Mouse (Mus musculus) hindbrain, embryonic 13.5 days (tissue): ENCODE results near the gene Ctnnbl1. TPM values are rescaled to one million over a fixed set of nuclear protein-coding genes. Genes with fewer than 3 reads are reported as not detected.

Experiments used
- ATAC-seq: fragments of 200-750 bp; cut with Nextera tagmentation; 2 replicates; pipeline ENCODE4 v1.8.0; 2017; ENCODE audit warnings: moderate TSS enrichment; ENCODE audit not compliant: low FRiP score
- H3K27ac ChIP-seq: fragments of 300-500 bp; sonication (generic); 2 replicates; pipeline ENCODE4 v1.5.1; 2015; ENCODE audit warnings: inconsistent platforms, mild to moderate bottlenecking, moderate library complexity
- H3K27me3 ChIP-seq: fragments of 300-500 bp; sonication (generic); 2 replicates; pipeline ENCODE4 v1.6.1; 2015; ENCODE audit warnings: mild to moderate bottlenecking, inconsistent platforms
- H3K36me3 ChIP-seq: fragments of 300-500 bp; sonication (generic); 2 replicates; pipeline ENCODE4 v1.6.1; 2015; ENCODE audit warnings: mild to moderate bottlenecking, inconsistent platforms
- H3K4me1 ChIP-seq: fragments of 300-500 bp; sonication (generic); replicated peaks from 2 replicates; pipeline ENCODE4 v1.6.1; 2015; ENCODE audit warnings: inconsistent platforms
- H3K4me2 ChIP-seq: fragments of 300-500 bp; sonication (generic); 2 replicates; pipeline ENCODE4 v1.6.1; 2015; ENCODE audit warnings: inconsistent platforms, mild to moderate bottlenecking, moderate library complexity
- H3K4me3 ChIP-seq: fragments of 300-500 bp; sonication (generic); 2 replicates; pipeline ENCODE4 v1.5.1; 2015; ENCODE audit warnings: mild to moderate bottlenecking, inconsistent platforms
- H3K9ac ChIP-seq: fragments of 300-500 bp; sonication (generic); 2 replicates; pipeline ENCODE4 v1.6.1; 2015; ENCODE audit warnings: mild to moderate bottlenecking, inconsistent platforms
- H3K9me3 ChIP-seq: fragments of 300-500 bp; sonication (generic); 2 replicates; pipeline ENCODE4 v1.6.1; 2016; ENCODE audit warnings: inconsistent platforms
- WGBS: fragments of 180-500 bp; shearing (Covaris S2); methylation state at CpG from one replicate; pipeline ENCODE4 v1.1.7; 2015; 5-methylcytosine and 5-hydroxymethylcytosine counted together
- polyA plus RNA-seq: library from polyadenylated mRNA; unstranded; fragments of >200 nt; fragmentation: Nextera tagmentation; extraction: Ambion mirVana; gene quantifications from 2 replicates; pipeline ENCODE4 v1.2.1, GENCODE M21; 2015

Ctnnbl1 gene
- 70.6 and 72.8 TPM in 2 replicates for polyA plus RNA-seq

GRCm38 (mm10) chr2:157736854-157737850 is at the start of gene Ctnnbl1:
TSS of gene Ctnnbl1 (plus strand) at chr2:157737401.
- peak within 1 kb of the TSS; percentile 79 for H3K4me2 ChIP-seq
- ATAC-seq, result peak; percentile 94
- H3K9me3 ChIP-seq, result no peaks in the 10 kb centered on the region
- H3K9ac ChIP-seq, result peak within 1 kb of the TSS; percentile 86
- H3K36me3 ChIP-seq, result no peaks in the 10 kb centered on the region
- peak within 1 kb of the TSS; percentile 87 for H3K4me3 ChIP-seq
- H3K4me1 ChIP-seq, result peaks cover 19% of the 10 kb centered on the region
- peak within 1 kb of the TSS; percentile 27; the same call in 1 of the 2 replicates for H3K27ac ChIP-seq
- peaks cover 16% of the 10 kb centered on the region for H3K27me3 ChIP-seq
- 12% methylated on average over 44 of the region's 44 CpGs for WGBS

- Histone ChIP-seq H3K4me1 (peaks cover 15% of the 10 kb centered on the region), H3K9ac (no peak overlapping the region), H3K4me2 (no peak overlapping the region), H3K4me3 (no peak overlapping the region), H3K9me3 (peaks cover 6% of the 10 kb centered on the region; the same call in 1 of the 2 replicates), H3K36me3 (no peaks in the 10 kb centered on the region), H3K27me3 (0 out of 2 replicates have a peak, but pooled peaks cover 7% of the 10 kb centered on the region), H3K27ac (no peak overlapping the region)
- ATAC-seq, result no peak
- 58% methylated on average over 3 of the region's 3 CpGs for WGBS
Observed at GRCm38 (mm10) chr2:157687506-157687905, 49.7 kb upstream of the Ctnnbl1 start.

GRCm38 (mm10) chr2:157691266-157692105 is 45.7 kb upstream of the Ctnnbl1 start:
- Histone ChIP-seq H3K9ac (no peak overlapping the region), H3K9me3 (peaks cover 1% of the 10 kb centered on the region; the same call in 1 of the 2 replicates), H3K4me2 (no peak overlapping the region), H3K27ac (peak overlapping the region; percentile 74), H3K27me3 (0 out of 2 replicates have a peak, but pooled peaks cover 7% of the 10 kb centered on the region), H3K4me3 (no peak overlapping the region), H3K4me1 (peaks cover 31% of the 10 kb centered on the region), H3K36me3 (no peaks in the 10 kb centered on the region)
- ATAC-seq, result peak; percentile 55
- WGBS, result 47% methylated on average over 13 of the region's 13 CpGs

GRCm38 (mm10) chr2:157692365-157692932 is 44.8 kb upstream of the Ctnnbl1 start:
- WGBS, result 17% methylated on average over 17 of the region's 17 CpGs
- H3K4me1 ChIP-seq, result peaks cover 40% of the 10 kb centered on the region
- no peak overlapping the region for H3K9ac ChIP-seq
- H3K4me3 ChIP-seq, result no peak overlapping the region
- H3K36me3 ChIP-seq, result no peaks in the 10 kb centered on the region
- peak overlapping the region; percentile 74 for H3K27ac ChIP-seq
- 0 out of 2 replicates have a peak, but pooled peaks cover 7% of the 10 kb centered on the region for H3K27me3 ChIP-seq
- H3K4me2 ChIP-seq, result no peak overlapping the region
- no peak for ATAC-seq
- no peaks in the 10 kb centered on the region for H3K9me3 ChIP-seq

GRCm38 (mm10) chr2:157693576-157693975 is 43.6 kb upstream of the Ctnnbl1 start:
- WGBS, result 78% methylated on average over 3 of the region's 3 CpGs
- Histone ChIP-seq H3K27ac (no peak overlapping the region), H3K4me2 (no peak overlapping the region), H3K4me3 (no peak overlapping the region), H3K4me1 (peaks cover 45% of the 10 kb centered on the region), H3K27me3 (0 out of 2 replicates have a peak, but pooled peaks cover 3% of the 10 kb centered on the region), H3K9ac (no peak overlapping the region), H3K9me3 (no peaks in the 10 kb centered on the region), H3K36me3 (no peaks in the 10 kb centered on the region)
- ATAC-seq, result no peak

GRCm38 (mm10) chr2:157696297-157696731 is 40.9 kb upstream of the Ctnnbl1 start:
- 7% methylated on average over 6 of the region's 7 CpGs for WGBS
- peak; percentile 77 for ATAC-seq
- no peak overlapping the region for H3K4me3 ChIP-seq
- H3K4me2 ChIP-seq, result no peak overlapping the region
- peaks cover 58% of the 10 kb centered on the region for H3K4me1 ChIP-seq
- H3K9ac ChIP-seq, result no peak overlapping the region
- H3K27me3 ChIP-seq, result no peaks in the 10 kb centered on the region
- peak overlapping the region; percentile 85 for H3K27ac ChIP-seq
- H3K9me3 ChIP-seq, result no peaks in the 10 kb centered on the region
- H3K36me3 ChIP-seq, result no peaks in the 10 kb centered on the region

GRCm38 (mm10) chr2:157703155-157703554 is 34.0 kb upstream of the Ctnnbl1 start:
- Histone ChIP-seq H3K9ac (no peak overlapping the region), H3K27ac (peak overlapping the region; percentile 79), H3K36me3 (no peaks in the 10 kb centered on the region), H3K27me3 (0 out of 2 replicates have a peak, but pooled peaks cover 7% of the 10 kb centered on the region), H3K9me3 (no peaks in the 10 kb centered on the region), H3K4me3 (no peak overlapping the region), H3K4me1 (peaks cover 75% of the 10 kb centered on the region), H3K4me2 (no peak overlapping the region)
- WGBS, result 18% methylated on average over 8 of the region's 8 CpGs
- no peak for ATAC-seq

- Histone ChIP-seq H3K4me2 (0 out of 2 replicates have a peak overlapping the region, but pooled peaks have one; percentile 13), H3K9ac (peak overlapping the region; percentile 30)
- peak; percentile 37 for ATAC-seq
Observed at GRCm38 (mm10) chr2:157704991-157705776, 32.0 kb upstream of the Ctnnbl1 start.

GRCm38 (mm10) chr2:157705777-157706158 is 31.4 kb upstream of the Ctnnbl1 start:
- ATAC-seq, result no peak
- H3K36me3 ChIP-seq, result no peaks in the 10 kb centered on the region
- H3K4me3 ChIP-seq, result no peak overlapping the region
- WGBS, result 46% methylated on average over 8 of the region's 8 CpGs
- H3K27ac ChIP-seq, result peak overlapping the region; percentile 73
- 0 out of 2 replicates have a peak, but pooled peaks cover 7% of the 10 kb centered on the region for H3K27me3 ChIP-seq
- peaks cover 66% of the 10 kb centered on the region for H3K4me1 ChIP-seq
- H3K4me2 ChIP-seq, result no peak overlapping the region
- H3K9me3 ChIP-seq, result no peaks in the 10 kb centered on the region
- no peak overlapping the region for H3K9ac ChIP-seq

More at GRCm38 (mm10) chr2:157704991-157705776, 32.0 kb upstream of the Ctnnbl1 start:
- Histone ChIP-seq H3K27ac (peak overlapping the region; percentile 73), H3K27me3 (0 out of 2 replicates have a peak, but pooled peaks cover 7% of the 10 kb centered on the region), H3K4me1 (peaks cover 65% of the 10 kb centered on the region), H3K36me3 (no peaks in the 10 kb centered on the region), H3K9me3 (no peaks in the 10 kb centered on the region), H3K4me3 (no peak overlapping the region)
- WGBS, result 14% methylated on average over 28 of the region's 28 CpGs

- H3K4me2 ChIP-seq, result no peak overlapping the region
- no peaks in the 10 kb centered on the region for H3K36me3 ChIP-seq
- peaks cover 64% of the 10 kb centered on the region for H3K4me1 ChIP-seq
- no peak overlapping the region for H3K4me3 ChIP-seq
- H3K9ac ChIP-seq, result no peak overlapping the region; the same call in 1 of the 2 replicates
- WGBS, result 59% methylated on average over 11 of the region's 11 CpGs
- 0 out of 2 replicates have a peak, but pooled peaks cover 7% of the 10 kb centered on the region for H3K27me3 ChIP-seq
- no peak for ATAC-seq
- peak overlapping the region; percentile 73; the same call in 1 of the 2 replicates for H3K27ac ChIP-seq
- H3K9me3 ChIP-seq, result no peaks in the 10 kb centered on the region
Observed at GRCm38 (mm10) chr2:157707191-157707923, 29.8 kb upstream of the Ctnnbl1 start.
